Mouse (Mus musculus) left cerebral cortex, adult 2 months (tissue): Measurements from ENCODE around the gene Ankrd17. TPM values are rescaled to one million over a fixed set of nuclear protein-coding genes. Genes with fewer than 3 reads are reported as not detected.
A peak's percentile ranks its signal among the peaks of the same experiment; 100 is the strongest.

Experiments
- DNase-seq, 2 experiments: peaks; one replicate each; pipeline ENCODE4 v3.0.0; 2021 to 2022; ENCODE audit warnings: low spot score in 2 of 2, mixed read lengths in 1 of 2; ENCODE audit errors: extremely low spot score in 1 of 2
- H3K27ac ChIP-seq: fragments of 200-600 bp; 2 replicates; pipeline ENCODE4 v1.8.1; 2022
- H3K4me3 ChIP-seq: fragments of 200-600 bp; 2 replicates; pipeline ENCODE4 v1.8.1; 2022
- CTCF ChIP-seq: fragments of 200-600 bp; IDR thresholded peaks from 2 replicates; pipeline ENCODE4 v1.8.1; 2022; ENCODE audit warnings: antibody characterized with exemption, mild to moderate bottlenecking, moderate library complexity
- intact Hi-C: fragments of 180-260 bp; cut with DNase I; formaldehyde crosslinking; loops from one replicate; pipeline ENCODE4 v1.15.1; 2025
- total RNA-seq, 2 experiments: library from RNA; stranded (reverse); gene quantifications; 2 replicates each; pipeline ENCODE4 v1.2.3; 2021

The Ankrd17 gene
- total RNA-seq, 2 experiments from 2014 or later, result 124 TPM

DNA sequence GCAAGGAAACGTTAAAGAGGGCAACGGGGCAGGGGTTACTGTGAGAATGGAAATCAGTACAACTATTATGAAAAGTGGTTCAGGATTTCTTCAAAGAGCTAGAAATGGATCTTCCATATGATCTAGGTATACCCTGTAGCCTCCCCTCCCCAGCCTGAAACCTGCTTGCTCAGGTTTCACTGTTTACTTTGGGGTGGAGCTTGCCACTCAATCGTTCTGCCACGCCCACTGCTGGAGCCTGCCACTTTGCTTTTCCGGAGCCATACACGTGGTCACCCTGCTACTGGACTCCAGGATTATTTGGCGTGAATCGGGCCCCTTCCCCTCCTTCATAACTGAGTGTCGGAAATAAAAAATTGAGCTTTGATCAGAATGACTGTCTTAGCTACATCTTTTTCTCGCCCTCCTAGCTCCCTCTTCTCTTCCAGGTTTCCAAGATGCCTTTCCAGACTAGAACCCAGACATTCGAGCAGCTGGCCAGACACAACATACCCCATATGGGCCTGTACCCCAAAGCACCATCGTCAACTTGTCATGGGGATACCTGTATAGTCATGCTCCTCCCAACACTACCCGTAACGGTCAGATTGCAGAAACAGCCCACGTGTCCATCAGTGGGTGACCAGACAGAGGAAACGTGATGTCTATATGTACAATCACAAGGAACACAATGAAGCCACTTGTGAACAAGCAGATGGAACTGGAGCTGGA, 166.3 kb downstream of the Ankrd17 start:
- no peak for TF ChIP-seq CTCF
- no peak overlapping the region for H3K27ac ChIP-seq
- intact Hi-C loops, result loop anchor here (5.0 to 10.0 kb wide), 3 partner anchors 387 to 705 kb away; partner anchors contain the start of gene Cxcl2

DNA sequence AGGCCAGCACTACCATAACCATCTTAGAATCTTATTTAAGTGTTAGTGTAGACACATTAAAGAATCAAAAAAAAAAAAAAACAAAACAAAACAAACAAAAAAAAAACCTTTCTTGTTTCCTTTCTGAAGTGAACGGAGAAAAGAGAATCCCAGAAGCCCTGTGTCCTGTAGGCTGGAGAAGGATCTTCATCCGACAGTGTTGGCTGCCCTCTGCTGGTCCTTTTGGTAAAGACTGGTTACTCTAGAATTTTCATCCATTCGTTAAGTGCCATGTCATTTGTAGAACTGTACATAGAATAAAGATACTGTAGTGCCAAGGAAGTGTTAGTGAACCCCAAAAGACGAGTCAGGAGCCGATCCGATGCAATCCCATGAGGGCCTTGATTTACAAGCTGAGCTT, 171.5 kb downstream of the Ankrd17 start:
- intact Hi-C loops, result loop anchor here (2.0 to 5.0 kb wide), 6 partner anchors 214 to 784 kb away; no protein-coding TSS in a partner anchor
- TF ChIP-seq CTCF, result peak; percentile 73
- DNase-seq, result peak; percentile 66 to 70
- no peak overlapping the region for H3K27ac ChIP-seq
- no peak overlapping the region for H3K4me3 ChIP-seq

More for the DNA sequence above, 166.3 kb downstream of the Ankrd17 start:
- no peak for DNase-seq
- no peak overlapping the region for H3K4me3 ChIP-seq

DNA sequence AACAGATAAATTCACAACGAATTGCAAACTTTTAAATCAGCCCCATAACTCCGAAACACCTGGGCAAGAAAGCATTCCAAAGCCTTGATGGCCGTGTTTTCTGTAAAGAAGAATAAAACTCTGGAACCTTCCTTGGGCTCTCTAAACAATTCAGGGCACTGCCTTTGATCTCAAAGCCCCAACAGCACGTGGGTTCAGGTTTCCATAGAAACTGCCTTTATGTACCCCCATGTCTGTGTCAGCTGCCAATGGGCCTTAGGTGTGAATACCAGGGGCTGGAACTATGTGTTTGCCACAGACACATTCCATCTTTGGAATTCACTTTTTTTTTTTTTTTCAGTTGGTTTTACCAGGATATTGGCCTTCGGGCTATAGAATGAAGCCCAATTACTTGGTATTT, 183.6 kb downstream of the Ankrd17 start:
- no peak overlapping the region for H3K4me3 ChIP-seq
- H3K27ac ChIP-seq, result no peak overlapping the region
- no peak for DNase-seq
- intact Hi-C loops, result no loop called here
- no peak for TF ChIP-seq CTCF

DNA sequence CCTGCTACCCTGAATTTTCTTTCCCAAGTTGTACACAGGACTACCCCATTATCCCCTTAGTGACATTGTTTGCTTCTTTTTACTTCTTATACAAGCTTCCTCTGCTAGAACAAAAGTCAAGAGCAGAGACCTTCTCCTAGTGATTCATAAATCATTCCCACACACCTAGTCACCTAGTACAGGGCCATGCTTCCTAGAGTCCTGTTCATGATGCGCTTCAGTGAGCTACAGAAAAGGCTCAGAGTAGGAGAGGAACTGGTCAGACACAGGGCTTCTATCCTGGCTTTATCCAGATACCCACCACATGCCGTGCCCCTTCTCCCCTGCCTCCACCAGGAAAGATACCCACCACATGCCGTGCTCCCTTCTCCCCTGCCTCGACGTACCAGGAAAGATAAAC, 187.3 kb downstream of the Ankrd17 start:
- no peak for DNase-seq
- no peak overlapping the region for H3K27ac ChIP-seq
- TF ChIP-seq CTCF, result no peak
- H3K4me3 ChIP-seq, result no peak overlapping the region
- intact Hi-C loops, result no loop called here

DNA sequence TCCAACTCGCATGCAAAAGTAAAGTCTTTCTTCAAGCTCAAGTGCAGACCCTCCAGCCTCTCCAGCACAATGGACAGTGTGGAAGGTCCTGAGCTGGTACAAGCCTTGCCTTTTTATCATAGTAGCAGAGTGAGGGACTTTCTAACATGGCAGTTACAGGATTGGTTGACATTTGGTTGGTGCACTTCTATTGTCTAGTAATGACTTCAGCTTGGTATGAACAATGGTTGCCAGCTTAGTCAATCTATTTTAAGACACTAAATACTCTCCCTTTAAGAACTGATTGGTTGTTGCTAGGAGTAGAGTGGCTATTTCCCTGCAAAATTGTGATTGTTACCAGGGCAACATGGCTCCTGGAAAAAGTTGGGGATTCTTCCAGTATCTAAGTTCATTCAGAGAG, 188.3 kb downstream of the Ankrd17 start:
- Histone ChIP-seq H3K4me3 (no peak overlapping the region), H3K27ac (no peak overlapping the region)
- no peak for DNase-seq
- intact Hi-C loops, result no loop called here
- TF ChIP-seq CTCF, result no peak

Other genes starting within 250 kb of the Ankrd17 start
- gene Cox18, start 142.6 kb downstream of the Ankrd17 start, total RNA-seq, result 10 to 100 TPM; 24.7 to 25.9 TPM
- gene Gm9958, start 627 bp upstream of the Ankrd17 start, total RNA-seq, result 1 to 10 TPM; 1.1 to 1.6 TPM
- not detected for gene Alb, start 94.3 kb upstream of the Ankrd17 start, total RNA-seq
- gene Afp, start 124.2 kb upstream of the Ankrd17 start, total RNA-seq, result under 1 TPM in 1 of 2 experiments, not detected in 1; 0.75 TPM
- gene Afm, start 152.4 kb upstream of the Ankrd17 start, total RNA-seq, result not detected
- under 1 TPM; 0.14 to 0.18 TPM for gene 5830473C10Rik, start 194.5 kb upstream of the Ankrd17 start, total RNA-seq